Mouse (Mus musculus): ENCODE measurements around the gene Rdx. TPM values are rescaled to one million over a fixed set of nuclear protein-coding genes. Genes with fewer than 3 reads are reported as not detected.
A peak's percentile ranks its signal among the peaks of the same experiment; 100 is the strongest.

Gene Rdx
- polyA plus RNA-seq (2016; fragmentation: Nextera tagmentation; extraction: Ambion mirVana): 172 and 176 TPM in 2 replicates

DNA sequence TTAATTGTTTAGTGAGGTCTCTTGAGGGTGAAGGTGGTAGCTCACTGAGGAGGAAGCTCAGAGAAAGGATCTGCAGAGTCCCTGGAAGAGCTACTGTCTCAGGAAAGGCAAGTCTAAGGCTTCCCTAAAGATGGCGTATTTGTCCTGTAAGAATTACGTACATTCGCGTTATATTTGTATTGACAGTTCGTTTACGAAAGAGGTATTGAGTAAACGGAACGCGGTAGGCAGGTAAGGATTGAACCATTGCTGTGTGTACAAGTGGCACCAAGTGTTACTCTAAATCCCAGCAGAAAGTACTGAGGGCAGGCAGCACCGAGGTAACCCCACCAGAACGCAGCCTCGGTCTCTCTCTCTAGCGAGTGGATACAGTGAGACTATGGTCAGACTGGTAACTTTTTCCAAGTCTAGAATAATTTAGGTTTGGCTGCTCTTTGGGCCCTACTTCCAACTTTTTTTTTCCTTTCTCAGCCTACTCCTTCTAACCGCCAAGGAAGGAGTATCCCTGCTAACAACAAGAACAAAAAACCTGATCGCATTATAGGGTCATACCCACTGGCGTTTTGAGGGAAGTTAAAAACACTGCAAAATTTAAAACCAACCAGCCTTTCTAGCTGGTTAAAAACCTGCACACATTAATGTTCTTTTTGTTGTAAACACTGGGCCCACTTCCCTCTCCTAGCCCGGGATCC is at the start of gene Rdx:
Gene Rdx, plus strand, starts transcription at position 45 of the 692 bp plus-strand sequence.
- H3K27me3 ChIP-seq (ENCODE audit: insufficient read depth, poor library complexity, severe bottlenecking): no peaks in the 10 kb centered on the region
- WGBS: 2% methylated on average over 17 of the region's 17 CpGs
- peak within 1 kb of the TSS; percentile 100 for H3K27ac ChIP-seq
- no peaks in the 10 kb centered on the region for H3K36me3 ChIP-seq
- peaks cover 33% of the 10 kb centered on the region for H3K4me1 ChIP-seq
- DNase-seq (ENCODE audit: low spot score): no peak
- peak within 1 kb of the TSS; percentile 98 for H3K4me3 ChIP-seq
- H3K9me3 ChIP-seq: no peaks in the 10 kb centered on the region

DNA sequence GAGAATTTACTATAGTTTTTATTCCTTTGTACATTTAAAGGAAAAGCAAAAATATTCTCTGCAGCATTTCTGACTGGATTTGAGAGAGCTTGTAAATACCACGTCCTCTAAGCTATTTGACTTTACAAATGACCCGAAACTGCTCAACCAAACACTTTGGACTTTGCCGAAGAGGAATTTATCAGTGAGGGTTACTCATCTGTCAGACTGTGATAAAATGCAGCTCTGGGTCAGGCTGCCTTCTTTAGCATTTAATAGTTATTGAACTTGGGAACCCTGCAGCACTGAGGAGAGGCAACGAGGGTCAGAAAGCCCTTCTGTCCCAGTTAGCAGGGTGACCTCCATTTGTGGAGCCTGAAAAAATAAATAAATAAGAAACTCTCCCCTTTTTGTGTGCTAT is 43.5 kb upstream of the Rdx start:
- H3K27ac ChIP-seq: no peak overlapping the region

DNA sequence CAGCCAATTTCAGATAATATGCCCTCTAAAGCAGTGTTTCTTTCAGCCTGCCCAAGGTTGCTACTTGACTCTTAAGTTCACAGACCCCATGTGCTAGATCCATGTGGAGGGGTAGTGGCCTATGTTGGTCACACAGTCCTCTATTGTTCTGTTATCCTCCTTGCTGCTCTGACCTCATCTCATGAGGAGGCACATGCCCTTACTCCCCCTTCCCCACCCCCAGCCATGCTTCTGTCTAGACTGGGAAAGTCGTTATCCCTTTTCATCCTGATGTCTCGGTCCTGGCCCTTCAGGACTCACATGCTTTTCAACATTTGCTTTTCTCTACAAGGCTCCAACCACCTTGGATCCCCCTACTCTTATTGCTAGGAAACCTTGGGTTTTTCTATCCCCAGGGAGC is 39.6 kb upstream of the Rdx start:
- 22% methylated on average over 2 of the region's 2 CpGs for WGBS
- Histone ChIP-seq H3K4me1 (peaks cover 5% of the 10 kb centered on the region; the same call in 1 of the 2 replicates), H3K27ac (no peak overlapping the region), H3K4me3 (no peak overlapping the region), H3K36me3 (no peaks in the 10 kb centered on the region), H3K27me3 (ENCODE audit: insufficient read depth, poor library complexity, severe bottlenecking) (no peaks in the 10 kb centered on the region), H3K9me3 (no peaks in the 10 kb centered on the region)
- DNase-seq (ENCODE audit: low spot score): no peak

More for the DNA sequence above, 43.5 kb upstream of the Rdx start:
- 16% methylated on average over 4 of the region's 4 CpGs for WGBS
- Histone ChIP-seq H3K27me3 (ENCODE audit: insufficient read depth, poor library complexity, severe bottlenecking) (no peaks in the 10 kb centered on the region), H3K4me1 (peaks cover 5% of the 10 kb centered on the region; the same call in 1 of the 2 replicates), H3K4me3 (no peak overlapping the region), H3K9me3 (no peaks in the 10 kb centered on the region), H3K36me3 (no peaks in the 10 kb centered on the region)
- DNase-seq (ENCODE audit: low spot score): no peak

DNA sequence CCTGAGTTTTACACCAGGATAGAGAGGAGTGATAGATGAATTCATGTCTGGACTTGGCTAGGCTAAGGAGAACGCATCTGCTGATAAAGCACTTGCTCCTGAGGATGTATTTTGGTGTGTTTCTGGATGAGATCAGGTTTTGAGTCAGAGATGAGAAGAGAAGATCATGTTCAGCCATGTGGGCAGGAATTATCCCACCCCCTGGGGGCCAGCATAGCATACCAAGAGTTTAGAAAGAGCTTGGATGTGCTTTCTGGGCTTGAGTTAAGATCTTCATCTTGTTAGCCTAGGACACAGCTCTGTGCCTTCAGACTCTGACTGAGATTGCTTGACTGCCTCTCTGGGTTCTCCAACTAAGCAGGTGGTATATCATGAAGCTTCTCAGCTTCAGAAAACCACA is 38.5 kb upstream of the Rdx start:
- Histone ChIP-seq H3K4me1 (peaks cover 5% of the 10 kb centered on the region; the same call in 1 of the 2 replicates), H3K9me3 (no peaks in the 10 kb centered on the region), H3K36me3 (no peaks in the 10 kb centered on the region), H3K27me3 (ENCODE audit: insufficient read depth, poor library complexity, severe bottlenecking) (no peaks in the 10 kb centered on the region), H3K4me3 (no peak overlapping the region), H3K27ac (no peak overlapping the region)
- WGBS: 67% methylated on average over 1 of the region's 1 CpGs
- DNase-seq (ENCODE audit: low spot score): no peak

DNA sequence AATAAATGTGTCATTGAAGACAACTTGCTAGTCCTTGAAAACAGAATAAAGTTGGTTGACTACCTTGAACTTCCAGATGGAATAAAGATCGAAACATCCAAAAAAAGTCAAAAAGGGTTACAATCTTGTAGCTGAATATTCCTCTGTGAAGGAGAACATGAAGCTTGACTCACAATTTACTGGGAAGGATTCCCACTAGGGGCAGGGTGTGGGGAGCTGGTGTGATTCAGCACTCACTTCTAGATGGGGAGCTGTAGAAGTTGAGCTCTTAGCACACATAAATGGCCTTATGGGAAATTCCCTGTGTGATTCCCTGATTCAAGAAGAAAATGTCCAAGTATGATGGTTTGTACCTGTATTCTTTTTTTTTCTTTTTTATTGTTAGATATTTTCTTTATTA is 34.7 kb upstream of the Rdx start:
- Histone ChIP-seq H3K36me3 (no peaks in the 10 kb centered on the region), H3K27ac (no peak overlapping the region), H3K27me3 (ENCODE audit: insufficient read depth, poor library complexity, severe bottlenecking) (no peaks in the 10 kb centered on the region), H3K4me1 (no peaks in the 10 kb centered on the region), H3K4me3 (no peak overlapping the region), H3K9me3 (no peaks in the 10 kb centered on the region)
- WGBS: 80% methylated on average over 1 of the region's 1 CpGs
- no peak for DNase-seq (ENCODE audit: low spot score)

DNA sequence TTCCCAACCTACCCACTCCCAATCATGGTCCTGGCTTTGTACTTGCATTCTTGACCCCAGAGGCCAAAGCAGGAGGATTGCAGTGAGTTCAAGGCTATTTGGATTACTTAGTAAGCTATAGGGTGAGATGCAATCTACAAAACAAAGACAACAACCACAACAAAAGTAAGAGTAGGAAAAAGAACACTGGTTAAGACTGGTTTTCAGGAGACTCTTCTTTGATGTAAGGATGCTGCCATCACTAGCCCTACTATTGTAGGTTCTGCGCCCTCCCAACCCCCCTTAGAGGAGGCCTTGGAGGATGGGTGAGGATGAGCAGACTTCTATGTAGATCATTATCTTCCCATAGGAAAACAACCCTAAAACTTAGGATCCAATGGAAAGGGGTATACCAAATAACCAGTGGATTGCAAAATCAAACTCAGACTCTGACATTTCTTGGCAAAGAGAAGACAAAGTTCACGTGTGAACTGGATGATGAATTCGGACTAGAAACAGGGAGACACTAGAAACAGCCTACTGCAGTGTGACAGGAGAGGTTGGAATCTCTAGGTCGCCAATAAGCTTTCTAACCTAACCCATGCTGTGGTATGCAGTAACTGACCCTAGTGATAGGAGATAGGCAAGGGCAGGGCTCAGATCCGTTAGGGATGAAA is 34.1 kb upstream of the Rdx start:
- WGBS: 60% methylated on average over 5 of the region's 5 CpGs

DNA sequence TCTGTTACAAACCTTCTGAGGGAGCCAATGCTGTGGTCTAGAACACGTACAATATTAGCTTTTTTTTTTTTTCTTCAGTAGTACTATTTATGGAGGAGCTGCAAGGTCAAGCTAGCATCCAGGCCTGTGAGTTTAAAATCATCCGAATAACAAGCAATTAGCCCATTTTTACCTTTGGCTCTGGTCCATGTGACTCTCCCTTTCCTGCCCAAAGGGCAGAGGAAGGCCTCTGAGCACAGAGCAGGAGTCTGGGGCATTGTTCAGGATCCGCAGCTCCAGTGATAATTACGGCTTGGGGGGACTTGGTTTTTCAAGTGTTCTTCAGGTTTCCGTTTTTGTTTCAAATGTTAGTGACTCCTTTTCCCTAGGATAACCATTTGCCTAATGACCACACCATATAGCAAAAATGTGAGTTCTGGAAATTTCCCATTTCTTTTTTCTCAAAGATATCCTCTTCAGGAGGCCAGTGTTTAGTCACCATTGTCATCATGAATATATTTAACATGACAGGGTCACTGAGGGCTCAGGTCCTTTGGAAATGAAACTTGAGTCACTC is 33.0 kb upstream of the Rdx start:
- H3K4me1 ChIP-seq: no peaks in the 10 kb centered on the region
- 60% methylated on average over 5 of the region's 5 CpGs for WGBS
- no peaks in the 10 kb centered on the region for H3K27me3 ChIP-seq (ENCODE audit: insufficient read depth, poor library complexity, severe bottlenecking)
- H3K27ac ChIP-seq: no peak overlapping the region
- H3K4me3 ChIP-seq: no peak overlapping the region
- H3K9me3 ChIP-seq: no peaks in the 10 kb centered on the region
- no peak for DNase-seq (ENCODE audit: low spot score)
- no peaks in the 10 kb centered on the region for H3K36me3 ChIP-seq

More for the DNA sequence above, 34.1 kb upstream of the Rdx start:
- Histone ChIP-seq H3K9me3 (no peaks in the 10 kb centered on the region), H3K36me3 (no peaks in the 10 kb centered on the region), H3K27ac (no peak overlapping the region), H3K27me3 (ENCODE audit: insufficient read depth, poor library complexity, severe bottlenecking) (no peaks in the 10 kb centered on the region), H3K4me1 (no peaks in the 10 kb centered on the region), H3K4me3 (no peak overlapping the region)
- DNase-seq (ENCODE audit: low spot score): no peak

DNA sequence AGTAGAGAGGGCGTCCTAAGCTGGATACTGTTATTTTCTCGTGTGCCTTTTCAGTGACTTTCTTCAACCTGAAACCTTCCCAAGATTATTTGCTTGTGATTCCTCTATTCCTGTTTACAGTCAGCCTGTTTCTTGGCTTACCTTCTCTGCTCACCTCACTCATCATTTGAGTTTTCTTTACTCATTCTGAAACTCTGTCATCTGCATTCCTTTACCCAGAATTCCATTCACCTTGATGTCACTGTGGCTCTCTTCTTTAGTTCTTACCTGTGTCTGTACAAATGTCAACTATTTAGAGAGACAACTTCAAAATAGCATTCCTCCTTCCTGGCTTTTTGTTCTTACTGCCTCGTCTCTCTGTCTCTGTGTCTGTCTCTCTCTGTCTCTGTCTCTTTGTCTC is 29.9 kb upstream of the Rdx start:
- Histone ChIP-seq H3K27me3 (ENCODE audit: insufficient read depth, poor library complexity, severe bottlenecking) (no peaks in the 10 kb centered on the region), H3K4me3 (no peak overlapping the region), H3K9me3 (no peaks in the 10 kb centered on the region), H3K27ac (no peak overlapping the region), H3K36me3 (no peaks in the 10 kb centered on the region), H3K4me1 (no peaks in the 10 kb centered on the region)
- no peak for DNase-seq (ENCODE audit: low spot score)
- 69% methylated on average over 3 of the region's 3 CpGs for WGBS

DNA sequence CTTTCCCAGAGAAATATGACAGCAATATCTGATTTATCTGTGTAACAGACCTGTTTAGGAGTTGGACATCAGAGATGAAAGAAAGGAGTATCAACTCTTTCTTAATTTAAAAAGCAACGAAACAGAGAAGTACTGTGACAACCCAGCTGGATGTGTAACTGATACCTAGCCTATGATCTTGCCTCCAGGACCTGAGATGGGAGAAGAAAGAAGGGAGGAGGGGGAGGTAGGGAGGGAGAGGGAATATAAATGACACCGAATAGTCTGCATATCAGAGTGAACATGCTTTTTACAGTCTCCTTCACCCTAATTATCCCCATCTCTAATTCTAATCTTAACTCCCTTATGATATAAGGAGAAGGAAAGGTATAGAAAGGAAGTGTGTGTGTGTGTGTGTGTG is 29.1 kb upstream of the Rdx start:
- 71% methylated on average over 2 of the region's 2 CpGs for WGBS
- Histone ChIP-seq H3K27me3 (ENCODE audit: insufficient read depth, poor library complexity, severe bottlenecking) (no peaks in the 10 kb centered on the region), H3K4me3 (no peak overlapping the region), H3K9me3 (no peaks in the 10 kb centered on the region), H3K27ac (no peak overlapping the region), H3K36me3 (no peaks in the 10 kb centered on the region), H3K4me1 (no peaks in the 10 kb centered on the region)
- DNase-seq (ENCODE audit: low spot score): no peak

DNA sequence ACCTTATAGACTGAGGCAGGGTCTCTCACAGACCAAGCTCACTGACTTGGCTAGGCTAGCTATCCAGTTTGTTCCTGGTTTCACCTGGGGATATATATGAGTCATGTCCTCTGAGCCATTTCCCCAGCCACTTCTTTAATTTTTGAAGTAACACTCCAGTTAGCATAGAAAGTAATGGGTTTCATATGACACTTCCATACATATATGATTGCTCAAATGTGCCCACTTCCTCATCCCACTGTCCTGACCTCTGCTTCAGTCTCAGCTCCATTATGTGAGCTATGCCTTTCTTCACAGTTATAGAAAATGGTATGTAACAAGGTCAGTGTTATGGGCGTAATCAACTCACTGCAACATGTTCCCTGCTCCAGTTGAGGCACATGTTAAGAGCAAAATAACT is 28.5 kb upstream of the Rdx start:
- Histone ChIP-seq H3K27ac (no peak overlapping the region), H3K4me1 (no peaks in the 10 kb centered on the region), H3K9me3 (no peaks in the 10 kb centered on the region), H3K36me3 (no peaks in the 10 kb centered on the region), H3K4me3 (no peak overlapping the region), H3K27me3 (ENCODE audit: insufficient read depth, poor library complexity, severe bottlenecking) (no peaks in the 10 kb centered on the region)
- no peak for DNase-seq (ENCODE audit: low spot score)
- WGBS: 81% methylated on average over 1 of the region's 1 CpGs

DNA sequence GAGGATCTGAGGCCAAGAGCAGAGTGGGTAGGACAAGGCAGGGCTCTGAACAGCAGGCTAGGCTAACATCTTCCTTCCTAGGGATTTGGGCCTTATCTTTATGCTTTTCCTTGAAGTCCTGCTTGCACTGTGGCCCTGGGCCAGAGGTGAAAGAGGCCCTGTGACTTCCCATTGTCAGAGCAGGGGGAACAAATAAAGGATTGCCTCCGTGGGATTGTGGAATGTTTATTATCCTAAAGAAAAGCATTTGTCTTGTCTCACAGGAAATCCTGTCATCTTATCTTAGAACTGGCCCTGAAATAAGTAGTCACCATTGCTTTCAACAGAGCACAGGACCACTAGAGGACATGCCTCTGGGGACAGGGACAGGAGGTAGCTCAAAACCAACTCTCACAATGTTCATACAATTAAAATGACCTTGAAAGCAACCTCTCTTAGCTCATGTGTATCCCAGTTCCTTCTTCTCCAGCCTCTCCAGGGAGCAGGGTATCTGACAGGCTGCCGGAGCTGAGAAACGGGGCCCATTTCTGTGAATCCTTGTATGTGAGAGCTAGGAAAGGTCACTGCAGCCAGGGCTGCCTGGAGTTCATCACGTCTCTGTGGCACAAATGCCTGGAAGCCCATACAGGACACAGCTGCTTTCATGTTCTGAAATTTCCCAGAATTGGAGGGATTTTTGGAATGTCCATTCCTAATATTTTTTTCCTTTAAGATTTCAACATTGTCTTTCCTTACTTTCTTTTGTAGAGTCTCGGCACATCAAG is 19.5 kb upstream of the Rdx start:
- Histone ChIP-seq H3K4me1 (peaks cover 16% of the 10 kb centered on the region), H3K4me3 (no peak overlapping the region), H3K36me3 (no peaks in the 10 kb centered on the region), H3K27ac (peak overlapping the region; percentile 65), H3K27me3 (ENCODE audit: insufficient read depth, poor library complexity, severe bottlenecking) (no peaks in the 10 kb centered on the region), H3K9me3 (no peaks in the 10 kb centered on the region)
- DNase-seq (ENCODE audit: low spot score): no peak
- WGBS: 10% methylated on average over 5 of the region's 5 CpGs

DNA sequence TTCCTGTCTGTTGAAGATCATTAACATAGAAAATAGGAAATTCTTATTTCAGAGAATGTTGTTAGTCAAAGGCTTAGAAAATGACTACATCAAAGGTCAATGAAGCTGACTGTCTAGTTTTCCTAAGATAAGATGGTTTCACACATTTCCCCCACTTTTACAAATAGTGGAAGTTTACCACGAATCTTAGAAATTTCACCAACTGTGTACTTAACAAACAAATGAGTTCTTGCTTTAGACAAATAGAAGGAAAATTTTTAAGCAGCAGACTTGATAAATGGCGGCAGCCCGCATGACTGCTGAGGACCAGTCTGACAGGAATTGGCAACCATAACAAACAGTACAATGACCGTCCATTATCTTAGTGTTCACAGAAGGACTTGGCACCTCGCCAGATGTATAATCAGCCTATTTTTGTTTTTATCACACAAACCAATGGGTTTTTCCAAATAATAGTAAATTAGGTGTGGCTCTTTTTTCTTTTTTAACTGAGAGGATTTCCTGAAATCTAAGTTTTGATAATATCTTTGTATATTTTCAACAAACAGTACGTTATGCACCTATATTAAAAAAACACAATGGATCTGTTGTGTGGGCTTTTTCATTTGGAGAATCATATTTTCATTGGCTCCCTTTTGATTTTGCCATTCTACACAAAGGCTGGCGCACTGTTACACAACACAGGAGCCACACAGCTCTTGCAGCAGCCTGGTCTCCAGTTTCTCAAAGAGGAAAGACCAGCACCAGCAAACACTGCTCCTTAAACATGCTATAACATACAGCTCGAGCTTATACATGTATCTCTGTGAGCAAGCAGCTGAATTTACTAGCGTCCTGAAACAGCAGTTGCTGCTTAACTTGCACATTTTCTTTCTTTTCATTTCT is 18.2 kb upstream of the Rdx start:
- Histone ChIP-seq H3K4me3 (no peak overlapping the region), H3K27me3 (ENCODE audit: insufficient read depth, poor library complexity, severe bottlenecking) (no peaks in the 10 kb centered on the region), H3K27ac (no peak overlapping the region), H3K36me3 (no peaks in the 10 kb centered on the region), H3K9me3 (no peaks in the 10 kb centered on the region), H3K4me1 (peaks cover 16% of the 10 kb centered on the region)
- 51% methylated on average over 9 of the region's 9 CpGs for WGBS
- DNase-seq (ENCODE audit: low spot score): no peak
